ENCODE assay signal across 14 mouse cellular contexts in the genomic region with DNA sequence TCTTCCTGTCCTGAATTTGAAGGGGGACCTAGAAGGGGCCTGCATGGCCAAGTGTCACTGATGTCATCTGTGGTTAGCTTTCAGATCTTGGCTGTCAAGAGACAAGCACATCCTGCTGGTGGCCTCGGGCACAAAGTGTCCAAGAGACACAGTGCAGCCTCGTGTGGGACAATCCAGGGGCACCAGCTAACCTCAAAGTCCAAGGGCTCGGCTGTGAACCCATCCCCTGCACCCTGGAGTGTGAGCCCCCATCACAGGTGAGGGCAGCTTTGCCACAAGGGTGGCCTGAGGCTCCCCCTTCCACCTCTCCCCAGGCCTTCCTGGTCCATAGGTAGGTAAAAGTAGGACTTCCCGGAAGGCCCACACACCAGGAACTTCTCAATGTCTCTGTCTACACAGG. TPM values are rescaled to one million over a fixed set of nuclear protein-coding genes. Genes with fewer than 3 reads are reported as not detected.
A peak's percentile ranks its signal among the peaks of the same experiment; 100 is the strongest.
DNase-seq lines count a peak whose midpoint lies in the region; ATAC-seq and TF ChIP-seq lines count a peak whose summit lies in the region.
"Had no signal": no experiment of that assay in that cellular context is flagged by ENCODE, and none has a peak within 500 bp of the region (broad histone marks: within the 10 kb centered on the region; RNA-seq: fewer than 3 reads in every experiment).

No protein-coding gene starts in this region.

- no peak overlapping the region for H3K27ac ChIP-seq in hindbrain, embryonic 10.5 days
- no peak overlapping the region for H3K27ac ChIP-seq in hindbrain, embryonic 13.5 days
- H3K27ac ChIP-seq in midbrain, embryonic 11.5 days (ENCODE audit: low read depth, low read length) = no peak overlapping the region
- no peak overlapping the region for H3K27ac ChIP-seq in midbrain, embryonic 13.5 days
- no peak overlapping the region for H3K27ac ChIP-seq in liver, embryonic 12.5 days
- H3K27ac ChIP-seq: heart, embryonic 15.5 days; layer of hippocampus, adult 2 months; limb, embryonic 15.5 days; macrophage had no signal

- TF ChIP-seq CTCF in lung, adult 2 months (IDR thresholded peaks at IDR 0.05; ENCODE audit: insufficient read depth, low read length) = no peak

- no peaks in the 10 kb centered on the region for H3K9me3 ChIP-seq in hindbrain, embryonic 10.5 days
- no peaks in the 10 kb centered on the region for H3K9me3 ChIP-seq in hindbrain, embryonic 13.5 days
- H3K9me3 ChIP-seq in midbrain, embryonic 11.5 days (ENCODE audit: control insufficient read depth, low read length) = no peaks in the 10 kb centered on the region
- no peaks in the 10 kb centered on the region for H3K9me3 ChIP-seq in midbrain, embryonic 13.5 days
- H3K9me3 ChIP-seq in liver, embryonic 12.5 days (replicated peaks) = no peaks in the 10 kb centered on the region
- H3K9me3 ChIP-seq: heart, embryonic 15.5 days; limb, embryonic 15.5 days had no signal

- H3K4me3 ChIP-seq in hindbrain, embryonic 10.5 days = peak overlapping the region; percentile 56; the same call in 1 of the 2 replicates
- no peak overlapping the region for H3K4me3 ChIP-seq in hindbrain, embryonic 13.5 days
- H3K4me3 ChIP-seq in midbrain, embryonic 11.5 days (ENCODE audit: low read depth, low read length) = no peak overlapping the region
- no peak overlapping the region for H3K4me3 ChIP-seq in midbrain, embryonic 13.5 days (replicated peaks)
- no peak overlapping the region for H3K4me3 ChIP-seq in liver, embryonic 12.5 days
- H3K4me3 ChIP-seq in lung, adult 2 months (replicated peaks; ENCODE audit: extremely low read depth, low read depth, low read length) = no peak overlapping the region
- H3K4me3 ChIP-seq: layer of hippocampus, adult 2 months had no signal

- WGBS in hindbrain, embryonic 10.5 days = 72% methylated on average over 4 of the region's 4 CpGs
- 77% methylated on average over 4 of the region's 4 CpGs for WGBS in hindbrain, embryonic 13.5 days
- 76% methylated on average over 4 of the region's 4 CpGs for WGBS in midbrain, embryonic 11.5 days
- WGBS in midbrain, embryonic 13.5 days = 80% methylated on average over 4 of the region's 4 CpGs
- 36% methylated on average over 4 of the region's 4 CpGs for WGBS in liver, embryonic 12.5 days (ENCODE audit: insufficient replicate concordance)
- 61% methylated on average over 4 of the region's 4 CpGs for WGBS in lung, adult 2 months

- TF ChIP-seq POLR2A in lung, adult 2 months (IDR thresholded peaks at IDR 0.05; ENCODE audit: borderline replicate concordance, extremely low read depth, low read depth, low read length) = no peak

- H3K36me3 ChIP-seq in hindbrain, embryonic 10.5 days = no peaks in the 10 kb centered on the region
- peaks cover 61% of the 10 kb centered on the region for H3K36me3 ChIP-seq in hindbrain, embryonic 13.5 days
- H3K36me3 ChIP-seq in midbrain, embryonic 11.5 days (ENCODE audit: control insufficient read depth, insufficient read depth, low read length) = no peaks in the 10 kb centered on the region
- H3K36me3 ChIP-seq in midbrain, embryonic 13.5 days = peaks cover 54% of the 10 kb centered on the region
- H3K36me3 ChIP-seq in liver, embryonic 12.5 days = no peaks in the 10 kb centered on the region
- H3K36me3 ChIP-seq: heart, embryonic 15.5 days; limb, embryonic 15.5 days had no signal

- peaks cover 45% of the 10 kb centered on the region for H3K4me1 ChIP-seq in hindbrain, embryonic 10.5 days (replicated peaks)
- H3K4me1 ChIP-seq in hindbrain, embryonic 13.5 days (replicated peaks) = peaks cover 18% of the 10 kb centered on the region
- peaks cover 8% of the 10 kb centered on the region for H3K4me1 ChIP-seq in midbrain, embryonic 11.5 days (ENCODE audit: control insufficient read depth, insufficient read depth, low read length)
- peaks cover 18% of the 10 kb centered on the region for H3K4me1 ChIP-seq in midbrain, embryonic 13.5 days (replicated peaks)
- peaks cover 28% of the 10 kb centered on the region for H3K4me1 ChIP-seq in liver, embryonic 12.5 days
- H3K4me1 ChIP-seq in lung, adult 2 months (ENCODE audit: control insufficient read depth, insufficient read depth, low read length) = no peaks in the 10 kb centered on the region; the same call in 1 of the 2 replicates

- no peak overlapping the region for H3K4me2 ChIP-seq in hindbrain, embryonic 13.5 days
- H3K4me2 ChIP-seq in midbrain, embryonic 11.5 days = peak overlapping the region; percentile 64; the same call in 1 of the 2 replicates
- H3K4me2 ChIP-seq in midbrain, embryonic 13.5 days (replicated peaks) = no peak overlapping the region
- H3K4me2 ChIP-seq in liver, embryonic 12.5 days = peak overlapping the region; percentile 63; the same call in 1 of the 2 replicates

- peak; percentile 3 for DNase-seq in hindbrain, embryonic 10.5 days (ENCODE audit: low spot score)
- DNase-seq in midbrain, embryonic 11.5 days (ENCODE audit: low spot score, missing footprints) = peak; percentile 85
- DNase-seq in right cerebral cortex, postnatal 4 days = peak; percentile 3
- no peak for DNase-seq in lung, adult 2 months
- DNase-seq: adrenal gland, postnatal 36 days; cerebellum, adult 2 months; thymus, postnatal 25 days had no signal

- no peak for ATAC-seq in hindbrain, embryonic 13.5 days (ENCODE audit: low FRiP score)
- no peak for ATAC-seq in midbrain, embryonic 11.5 days (ENCODE audit: low FRiP score)
- ATAC-seq in midbrain, embryonic 13.5 days = no peak
- ATAC-seq in liver, embryonic 12.5 days = no peak

- peaks cover 100% of the 10 kb centered on the region for H3K27me3 ChIP-seq in hindbrain, embryonic 10.5 days (ENCODE audit: insufficient read depth, poor library complexity, severe bottlenecking)
- H3K27me3 ChIP-seq in hindbrain, embryonic 13.5 days = peaks cover 91% of the 10 kb centered on the region
- H3K27me3 ChIP-seq in midbrain, embryonic 11.5 days (ENCODE audit: control insufficient read depth, insufficient read depth, low read length) = peaks cover 55% of the 10 kb centered on the region
- peaks cover 91% of the 10 kb centered on the region for H3K27me3 ChIP-seq in midbrain, embryonic 13.5 days
- peaks cover 100% of the 10 kb centered on the region for H3K27me3 ChIP-seq in liver, embryonic 12.5 days (replicated peaks)

- no peak overlapping the region for H3K9ac ChIP-seq in hindbrain, embryonic 13.5 days
- H3K9ac ChIP-seq in midbrain, embryonic 11.5 days (ENCODE audit: low read length) = no peak overlapping the region
- no peak overlapping the region for H3K9ac ChIP-seq in midbrain, embryonic 13.5 days (replicated peaks)
- no peak overlapping the region for H3K9ac ChIP-seq in liver, embryonic 12.5 days
- H3K9ac ChIP-seq: heart, embryonic 15.5 days; limb, embryonic 15.5 days had no signal

RNA-seq across cellular contexts. Expression of a gene that starts 8.1 kb away (rescaled TPM):
- 10.5 and 16.0 TPM in 2 replicates for polyA plus RNA-seq in hindbrain, embryonic 10.5 days (2016; fragmentation: Nextera tagmentation; extraction: Ambion mirVana)
- polyA plus RNA-seq in hindbrain, embryonic 13.5 days (2015; fragmentation: Nextera tagmentation; extraction: Ambion mirVana) = 21.3 and 22.4 TPM in 2 replicates
- polyA plus RNA-seq in midbrain, embryonic 11.5 days (2014; fragmentation: Nextera tagmentation; extraction: Ambion mirVana) = 6.6 and 6.9 TPM in 2 replicates
- 13.1 and 15.2 TPM in 2 replicates for polyA plus RNA-seq in midbrain, embryonic 13.5 days (2015; fragmentation: Nextera tagmentation; extraction: Ambion mirVana)
- 10.1 and 10.2 TPM in 2 replicates for polyA plus RNA-seq in liver, embryonic 12.5 days (2016; fragmentation: Nextera tagmentation; extraction: Ambion mirVana)
- polyA plus RNA-seq in lung, adult 2 months (2012; rRNA removed) = 89.6 and 103 TPM in 2 replicates

RNA-seq across cellular contexts. Expression of a gene that starts 19.0 kb away (rescaled TPM):
- 3.1 and 12.9 TPM in 2 replicates for polyA plus RNA-seq in hindbrain, embryonic 10.5 days (2016; fragmentation: Nextera tagmentation; extraction: Ambion mirVana)
- 61.3 and 69.0 TPM in 2 replicates for polyA plus RNA-seq in hindbrain, embryonic 13.5 days (2015; fragmentation: Nextera tagmentation; extraction: Ambion mirVana)
- 10.0 and 13.1 TPM in 2 replicates for polyA plus RNA-seq in midbrain, embryonic 11.5 days (2014; fragmentation: Nextera tagmentation; extraction: Ambion mirVana)
- 75.5 and 79.4 TPM in 2 replicates for polyA plus RNA-seq in midbrain, embryonic 13.5 days (2015; fragmentation: Nextera tagmentation; extraction: Ambion mirVana)
- 0.05 and 0.06 TPM in 2 replicates for polyA plus RNA-seq in liver, embryonic 12.5 days (2016; fragmentation: Nextera tagmentation; extraction: Ambion mirVana)
- polyA plus RNA-seq in lung, adult 2 months (2012; rRNA removed) = 0.92 and 1.1 TPM in 2 replicates

RNA-seq across cellular contexts. Expression of a gene that starts 32.7 kb away (rescaled TPM):
- polyA plus RNA-seq in hindbrain, embryonic 10.5 days (2016; fragmentation: Nextera tagmentation; extraction: Ambion mirVana) = 87.4 and 92.6 TPM in 2 replicates
- polyA plus RNA-seq in hindbrain, embryonic 13.5 days (2015; fragmentation: Nextera tagmentation; extraction: Ambion mirVana) = 56.0 and 62.1 TPM in 2 replicates
- polyA plus RNA-seq in midbrain, embryonic 11.5 days (2014; fragmentation: Nextera tagmentation; extraction: Ambion mirVana) = 40.4 and 44.5 TPM in 2 replicates
- polyA plus RNA-seq in midbrain, embryonic 13.5 days (2015; fragmentation: Nextera tagmentation; extraction: Ambion mirVana) = 57.1 and 58.2 TPM in 2 replicates
- polyA plus RNA-seq in liver, embryonic 12.5 days (2016; fragmentation: Nextera tagmentation; extraction: Ambion mirVana) = 59.9 and 62.7 TPM in 2 replicates
- polyA plus RNA-seq in lung, adult 2 months (2012; rRNA removed) = 197 and 203 TPM in 2 replicates

RNA-seq across cellular contexts. Expression of a gene that starts 36.4 kb away (rescaled TPM):
- 0.39 and 0.42 TPM in 2 replicates for polyA plus RNA-seq in hindbrain, embryonic 10.5 days (2016; fragmentation: Nextera tagmentation; extraction: Ambion mirVana)
- polyA plus RNA-seq in hindbrain, embryonic 13.5 days (2015; fragmentation: Nextera tagmentation; extraction: Ambion mirVana) = 0.93 and 0.95 TPM in 2 replicates
- polyA plus RNA-seq in midbrain, embryonic 11.5 days (2014; fragmentation: Nextera tagmentation; extraction: Ambion mirVana) = 0.37 and 0.43 TPM in 2 replicates
- polyA plus RNA-seq in midbrain, embryonic 13.5 days (2015; fragmentation: Nextera tagmentation; extraction: Ambion mirVana) = 0.64 and 0.77 TPM in 2 replicates
- 3.1 and 3.3 TPM in 2 replicates for polyA plus RNA-seq in liver, embryonic 12.5 days (2016; fragmentation: Nextera tagmentation; extraction: Ambion mirVana)
- 40.3 and 47.5 TPM in 2 replicates for polyA plus RNA-seq in lung, adult 2 months (2012; rRNA removed)

Comparison
In these comparisons a context has a peak if more than half of its experiments do, and no peak if none do; other contexts are left out.
1. H3K4me2 ChIP-seq: peak in midbrain, embryonic 11.5 days (single experiment) and liver, embryonic 12.5 days (single experiment); none in hindbrain, embryonic 13.5 days (single experiment) and midbrain, embryonic 13.5 days (single experiment).